Mouse (Mus musculus) midbrain, embryonic 12.5 days (tissue): ENCODE results near the gene Ccr4. TPM values are rescaled to one million over a fixed set of nuclear protein-coding genes. Genes with fewer than 3 reads are reported as not detected.

ENCODE experiments used
- ATAC-seq: fragments of 200-750 bp; cut with Nextera tagmentation; 2 replicates; pipeline ENCODE4 v1.8.0; 2017; ENCODE audit warnings: low read depth, moderate TSS enrichment, moderate library complexity; ENCODE audit not compliant: low FRiP score
- H3K27ac ChIP-seq: fragments of 300-500 bp; sonication (generic); replicated peaks from 2 replicates; pipeline ENCODE4 v1.5.1; 2016; ENCODE audit warnings: mild to moderate bottlenecking
- H3K27me3 ChIP-seq: fragments of 300-500 bp; sonication (generic); 2 replicates; pipeline ENCODE4 v1.6.1; 2016; ENCODE audit warnings: mild to moderate bottlenecking
- H3K36me3 ChIP-seq: fragments of 300-500 bp; sonication (generic); 2 replicates; pipeline ENCODE4 v1.6.1; 2016
- H3K4me1 ChIP-seq: fragments of 300-500 bp; sonication (generic); 2 replicates; pipeline ENCODE4 v1.6.1; 2016
- H3K4me2 ChIP-seq: fragments of 300-500 bp; sonication (generic); replicated peaks from 2 replicates; pipeline ENCODE4 v1.6.1; 2016; ENCODE audit warnings: mild to moderate bottlenecking, moderate library complexity
- H3K4me3 ChIP-seq: fragments of 300-500 bp; sonication (generic); 2 replicates; pipeline ENCODE4 v1.5.1; 2016; ENCODE audit warnings: mild to moderate bottlenecking
- H3K9ac ChIP-seq: fragments of 300-500 bp; sonication (generic); replicated peaks from 2 replicates; pipeline ENCODE4 v1.6.1; 2016; ENCODE audit warnings: mild to moderate bottlenecking, moderate library complexity
- H3K9me3 ChIP-seq: fragments of 300-500 bp; sonication (generic); 2 replicates; pipeline ENCODE4 v1.6.1; 2016; ENCODE audit warnings: mild to moderate bottlenecking
- WGBS: fragments of 180-500 bp; shearing (Covaris S2); methylation state at CpG from one replicate; pipeline ENCODE4 v1.1.7; 2016; 5-methylcytosine and 5-hydroxymethylcytosine counted together
- polyA plus RNA-seq: library from polyadenylated mRNA; unstranded; fragments of >200 nt; fragmentation: Nextera tagmentation; extraction: Ambion mirVana; gene quantifications from 2 replicates; pipeline ENCODE4 v1.2.1, GENCODE M21; 2016

The Ccr4 gene
- polyA plus RNA-seq, 1 experiment from 2014 or later, result not detected

GRCm38 (mm10) chr9:114458436-114458835 is 46.3 kb downstream of the Ccr4 start:
- H3K9ac ChIP-seq, result no peak overlapping the region
- no peak for ATAC-seq
- no peak overlapping the region for H3K27ac ChIP-seq
- H3K36me3 ChIP-seq, result peaks cover 20% of the 10 kb centered on the region
- H3K4me2 ChIP-seq, result no peak overlapping the region
- no peaks in the 10 kb centered on the region for H3K27me3 ChIP-seq
- no peak overlapping the region for H3K4me3 ChIP-seq
- no peaks in the 10 kb centered on the region for H3K4me1 ChIP-seq
- no peaks in the 10 kb centered on the region for H3K9me3 ChIP-seq
- 91% methylated on average over 3 of the region's 3 CpGs for WGBS

GRCm38 (mm10) chr9:114455420-114455819 is 49.3 kb downstream of the Ccr4 start:
- whole genome bisulfite sequencing, result 73% methylated on average over 2 of the region's 2 CpGs
- Histone ChIP-seq H3K9me3 (no peaks in the 10 kb centered on the region), H3K4me1 (no peaks in the 10 kb centered on the region)

GRCm38 (mm10) chr9:114452418-114452817 is 52.3 kb downstream of the Ccr4 start:
- ATAC-seq, result no peak
- H3K4me2 ChIP-seq, result no peak overlapping the region
- H3K36me3 ChIP-seq, result peaks cover 14% of the 10 kb centered on the region
- H3K4me3 ChIP-seq, result no peak overlapping the region
- 92% methylated on average over 6 of the region's 6 CpGs for WGBS
- H3K9me3 ChIP-seq, result no peaks in the 10 kb centered on the region
- no peak overlapping the region for H3K9ac ChIP-seq
- no peak overlapping the region for H3K27ac ChIP-seq
- no peaks in the 10 kb centered on the region for H3K4me1 ChIP-seq
- no peaks in the 10 kb centered on the region for H3K27me3 ChIP-seq

More at GRCm38 (mm10) chr9:114455420-114455819, 49.3 kb downstream of the Ccr4 start:
- no peaks in the 10 kb centered on the region for H3K27me3 ChIP-seq
- no peak for ATAC-seq
- peaks cover 14% of the 10 kb centered on the region for H3K36me3 ChIP-seq
- no peak overlapping the region for H3K9ac ChIP-seq
- H3K27ac ChIP-seq, result no peak overlapping the region
- no peak overlapping the region for H3K4me2 ChIP-seq
- H3K4me3 ChIP-seq, result no peak overlapping the region

GRCm38 (mm10) chr9:114451615-114452014 is 53.1 kb downstream of the Ccr4 start:
- Histone ChIP-seq H3K27ac (no peak overlapping the region), H3K4me3 (no peak overlapping the region), H3K9me3 (no peaks in the 10 kb centered on the region), H3K36me3 (peaks cover 7% of the 10 kb centered on the region; the same call in 1 of the 2 replicates), H3K4me2 (no peak overlapping the region), H3K27me3 (no peaks in the 10 kb centered on the region), H3K9ac (no peak overlapping the region), H3K4me1 (no peaks in the 10 kb centered on the region)
- 84% methylated on average over 7 of the region's 7 CpGs for WGBS
- no peak for ATAC-seq

GRCm38 (mm10) chr9:114449120-114449754 is 55.5 kb downstream of the Ccr4 start:
- Histone ChIP-seq H3K27ac (no peak overlapping the region), H3K9ac (no peak overlapping the region), H3K36me3 (no peaks in the 10 kb centered on the region), H3K4me1 (no peaks in the 10 kb centered on the region), H3K9me3 (no peaks in the 10 kb centered on the region), H3K27me3 (no peaks in the 10 kb centered on the region), H3K4me3 (no peak overlapping the region), H3K4me2 (no peak overlapping the region)
- no peak for ATAC-seq
- WGBS, result 88% methylated on average over 13 of the region's 13 CpGs

- 83% methylated on average over 5 of the region's 5 CpGs for WGBS
Observed at GRCm38 (mm10) chr9:114448700-114449099, 56.0 kb downstream of the Ccr4 start.

GRCm38 (mm10) chr9:114446887-114447286 is 57.8 kb downstream of the Ccr4 start:
- no peak overlapping the region for H3K4me3 ChIP-seq
- H3K4me2 ChIP-seq, result no peak overlapping the region
- 96% methylated on average over 8 of the region's 8 CpGs for WGBS
- H3K27ac ChIP-seq, result no peak overlapping the region
- H3K9ac ChIP-seq, result no peak overlapping the region
- no peak for ATAC-seq
- H3K4me1 ChIP-seq, result no peaks in the 10 kb centered on the region
- no peaks in the 10 kb centered on the region for H3K9me3 ChIP-seq
- no peaks in the 10 kb centered on the region for H3K27me3 ChIP-seq
- H3K36me3 ChIP-seq, result peaks cover 6% of the 10 kb centered on the region; the same call in 1 of the 2 replicates

More at GRCm38 (mm10) chr9:114448700-114449099, 56.0 kb downstream of the Ccr4 start:
- H3K4me1 ChIP-seq, result no peaks in the 10 kb centered on the region
- H3K4me2 ChIP-seq, result no peak overlapping the region
- H3K9me3 ChIP-seq, result no peaks in the 10 kb centered on the region
- H3K9ac ChIP-seq, result no peak overlapping the region
- H3K27ac ChIP-seq, result no peak overlapping the region
- H3K27me3 ChIP-seq, result no peaks in the 10 kb centered on the region
- ATAC-seq, result no peak
- H3K4me3 ChIP-seq, result no peak overlapping the region
- H3K36me3 ChIP-seq, result no peaks in the 10 kb centered on the region

- Histone ChIP-seq H3K4me3 (no peak overlapping the region), H3K4me1 (no peaks in the 10 kb centered on the region), H3K27ac (no peak overlapping the region), H3K9ac (no peak overlapping the region), H3K4me2 (no peak overlapping the region), H3K36me3 (peaks cover 6% of the 10 kb centered on the region; the same call in 1 of the 2 replicates), H3K27me3 (no peaks in the 10 kb centered on the region), H3K9me3 (no peaks in the 10 kb centered on the region)
- ATAC-seq, result no peak
- 87% methylated on average over 8 of the region's 8 CpGs for WGBS
Observed at GRCm38 (mm10) chr9:114443351-114443750, 61.4 kb downstream of the Ccr4 start.

GRCm38 (mm10) chr9:114442893-114443292 is 61.8 kb downstream of the Ccr4 start:
- Histone ChIP-seq H3K4me1 (no peaks in the 10 kb centered on the region), H3K36me3 (peaks cover 6% of the 10 kb centered on the region; the same call in 1 of the 2 replicates), H3K9ac (no peak overlapping the region), H3K4me3 (no peak overlapping the region), H3K27me3 (no peaks in the 10 kb centered on the region), H3K9me3 (no peaks in the 10 kb centered on the region), H3K27ac (no peak overlapping the region), H3K4me2 (no peak overlapping the region)
- no peak for ATAC-seq
- WGBS, result 86% methylated on average over 9 of the region's 9 CpGs

- Histone ChIP-seq H3K4me2 (no peak overlapping the region), H3K4me3 (no peak overlapping the region), H3K36me3 (peaks cover 6% of the 10 kb centered on the region; the same call in 1 of the 2 replicates), H3K9me3 (no peaks in the 10 kb centered on the region), H3K9ac (no peak overlapping the region), H3K27ac (no peak overlapping the region), H3K4me1 (no peaks in the 10 kb centered on the region), H3K27me3 (no peaks in the 10 kb centered on the region)
- 93% methylated on average over 9 of the region's 9 CpGs for WGBS
- ATAC-seq, result no peak
Observed at GRCm38 (mm10) chr9:114442225-114442624, 62.5 kb downstream of the Ccr4 start.

GRCm38 (mm10) chr9:114440548-114440947 is 64.2 kb downstream of the Ccr4 start:
- 86% methylated on average over 10 of the region's 10 CpGs for WGBS

More at GRCm38 (mm10) chr9:114440548-114440947, 64.2 kb downstream of the Ccr4 start:
- ATAC-seq, result no peak
- Histone ChIP-seq H3K4me3 (no peak overlapping the region), H3K27ac (no peak overlapping the region), H3K27me3 (no peaks in the 10 kb centered on the region), H3K36me3 (peaks cover 12% of the 10 kb centered on the region; the same call in 1 of the 2 replicates), H3K9ac (no peak overlapping the region), H3K9me3 (peaks cover 11% of the 10 kb centered on the region), H3K4me1 (no peaks in the 10 kb centered on the region), H3K4me2 (no peak overlapping the region)
